Mouse (Mus musculus) splenic B cell, adult 2 months (primary cell): ENCODE results near the gene Gga1.

Source experiments
- DNase-seq: peaks from one replicate; pipeline ENCODE4 v3.0.0-alpha.2; 2011; ENCODE audit warnings: low read depth, low spot score
- H3K27me3 ChIP-seq: 2 replicates; pipeline ENCODE4 v1.6.1; 2012; ENCODE audit warnings: mild to moderate bottlenecking, low read length, moderate library complexity, mixed read lengths; ENCODE audit not compliant: control insufficient read depth, poor library complexity, insufficient read depth, severe bottlenecking
- H3K36me3 ChIP-seq: 2 replicates; pipeline ENCODE4 v1.6.1; 2012; ENCODE audit warnings: mild to moderate bottlenecking, low read length, moderate library complexity, mixed read lengths; ENCODE audit not compliant: control insufficient read depth, poor library complexity, insufficient read depth, severe bottlenecking

The Gga1 gene

DNA sequence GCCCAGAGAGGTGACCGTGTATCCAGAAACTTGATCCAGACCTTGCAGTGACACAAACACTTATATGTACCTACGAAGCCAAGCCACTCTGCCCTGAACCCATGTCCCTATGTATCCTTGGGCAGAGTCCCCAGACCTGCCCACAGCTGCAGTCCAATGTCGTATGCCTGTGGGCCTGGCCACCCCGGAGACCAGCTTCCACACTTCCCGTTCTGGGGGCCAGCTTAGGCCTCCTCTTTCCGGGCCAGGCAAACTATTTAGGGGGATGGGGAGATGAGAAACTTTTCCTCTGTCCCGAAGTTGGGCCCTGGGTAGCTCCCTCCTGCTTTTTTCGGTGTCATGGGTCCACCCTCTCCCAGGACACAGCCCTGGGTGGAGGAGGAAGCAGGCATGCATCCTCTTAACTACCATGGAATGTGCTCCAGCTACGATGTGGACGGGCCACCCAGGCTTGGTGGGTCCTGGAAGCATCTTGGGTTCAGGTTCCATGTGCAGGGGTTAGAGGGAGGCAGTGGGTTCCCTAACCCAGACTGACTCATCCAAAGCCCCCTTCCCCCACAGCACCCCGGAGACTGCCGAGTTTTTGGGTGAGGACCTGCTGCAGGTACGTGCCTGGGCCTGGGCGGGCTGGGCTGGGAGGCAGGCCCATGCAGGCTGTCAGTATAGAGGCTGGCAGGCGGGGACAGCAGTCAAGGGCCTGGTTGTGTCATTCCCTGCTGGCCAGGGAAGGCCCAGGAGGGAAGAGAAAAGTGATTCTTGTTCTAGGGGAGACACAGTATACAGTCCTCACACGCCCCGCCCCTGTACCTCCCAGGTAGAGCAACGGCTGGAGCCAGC, 23.8 kb downstream of the Gga1 start:
- Histone ChIP-seq H3K36me3 (peaks cover 4% of the 10 kb centered on the region), H3K27me3 (no peaks in the 10 kb centered on the region)
- no peak for DNase-seq

DNA sequence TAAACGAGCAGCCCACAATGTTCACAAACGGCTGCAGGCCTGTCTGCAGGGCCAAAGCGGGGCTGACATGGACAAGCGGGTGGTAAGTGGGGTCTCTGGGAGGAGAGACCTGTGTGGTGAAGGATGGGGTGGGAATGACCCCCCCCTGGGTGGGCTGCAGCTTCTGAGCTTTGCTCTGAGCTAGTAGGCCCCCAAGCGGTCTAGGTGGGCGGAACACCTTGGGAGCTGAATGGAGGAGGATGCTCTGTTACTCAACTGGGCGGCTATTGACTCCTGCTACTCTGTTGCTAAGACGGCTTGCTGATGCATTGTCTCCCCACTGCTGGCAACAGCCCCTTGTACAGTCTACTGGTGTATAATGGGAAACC, 24.4 kb downstream of the Gga1 start:
- H3K27me3 ChIP-seq, result no peaks in the 10 kb centered on the region
- DNase-seq, result no peak

DNA sequence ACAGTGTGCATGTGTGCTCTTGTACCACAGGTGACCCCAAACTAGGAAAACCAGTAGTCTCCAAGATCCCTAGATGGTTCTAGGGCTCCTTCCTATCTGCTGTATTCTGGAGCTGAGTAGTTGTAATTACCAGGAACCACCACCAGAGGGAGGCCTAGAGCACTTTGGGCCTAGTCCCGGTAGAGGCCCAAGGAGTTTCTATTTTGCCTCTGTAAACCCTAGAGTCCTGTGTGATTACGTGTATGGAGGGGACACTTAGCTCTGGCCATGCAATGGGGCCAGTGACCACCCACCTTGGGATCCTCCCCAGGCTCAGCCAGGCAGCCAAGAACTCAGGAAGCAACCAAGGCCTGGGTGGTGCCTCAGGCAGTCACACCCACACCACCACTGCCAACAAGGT, 26.3 kb downstream of the Gga1 start:
- no peaks in the 10 kb centered on the region for H3K27me3 ChIP-seq
- peak; percentile 87 for DNase-seq
- peaks cover 10% of the 10 kb centered on the region for H3K36me3 ChIP-seq

More for the DNA sequence above, 24.4 kb downstream of the Gga1 start:
- peaks cover 6% of the 10 kb centered on the region for H3K36me3 ChIP-seq

DNA sequence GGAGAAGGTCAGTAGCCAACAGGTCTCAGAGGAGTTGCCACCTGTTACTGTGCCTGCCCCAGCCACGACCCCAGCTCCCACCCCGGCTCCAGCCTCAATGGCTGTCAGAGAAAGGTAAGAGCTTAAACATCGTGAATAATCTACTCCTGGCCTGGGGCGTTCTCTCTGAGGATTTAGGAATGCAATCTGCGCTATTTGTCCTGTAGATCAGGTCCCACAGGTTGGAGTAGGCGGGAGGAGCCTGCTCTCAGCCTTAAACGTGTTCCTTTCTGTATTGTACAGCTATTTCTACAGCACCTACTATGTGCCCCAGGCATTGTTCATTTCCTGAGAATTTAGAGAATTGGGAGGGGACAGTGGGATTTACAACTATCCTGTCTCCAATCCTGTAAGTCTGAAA, 31.4 kb downstream of the Gga1 start:
- Histone ChIP-seq H3K27me3 (no peaks in the 10 kb centered on the region), H3K36me3 (peaks cover 16% of the 10 kb centered on the region)
- DNase-seq, result no peak

DNA sequence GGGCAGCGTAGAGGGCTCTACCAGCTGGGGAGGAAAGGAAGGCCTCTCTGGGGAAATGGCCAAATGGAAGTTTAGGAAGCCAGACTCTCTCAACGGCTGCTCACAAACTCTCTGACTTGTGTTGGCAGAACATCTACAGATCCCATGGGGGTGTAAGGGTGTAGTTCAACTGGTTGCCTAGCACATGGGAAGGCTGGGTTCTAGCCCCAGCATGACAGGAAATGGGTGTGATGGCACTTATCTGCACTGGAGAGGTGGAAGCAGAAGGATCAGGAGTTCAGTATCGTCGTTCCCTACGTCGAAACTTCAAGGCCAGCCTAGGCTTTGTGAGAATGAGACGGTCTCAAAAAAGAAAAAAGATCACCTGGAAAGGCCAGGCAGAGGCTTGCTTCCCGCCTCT, 32.0 kb downstream of the Gga1 start:
- no peak for DNase-seq
- H3K36me3 ChIP-seq, result peaks cover 16% of the 10 kb centered on the region
- H3K27me3 ChIP-seq, result no peaks in the 10 kb centered on the region

DNA sequence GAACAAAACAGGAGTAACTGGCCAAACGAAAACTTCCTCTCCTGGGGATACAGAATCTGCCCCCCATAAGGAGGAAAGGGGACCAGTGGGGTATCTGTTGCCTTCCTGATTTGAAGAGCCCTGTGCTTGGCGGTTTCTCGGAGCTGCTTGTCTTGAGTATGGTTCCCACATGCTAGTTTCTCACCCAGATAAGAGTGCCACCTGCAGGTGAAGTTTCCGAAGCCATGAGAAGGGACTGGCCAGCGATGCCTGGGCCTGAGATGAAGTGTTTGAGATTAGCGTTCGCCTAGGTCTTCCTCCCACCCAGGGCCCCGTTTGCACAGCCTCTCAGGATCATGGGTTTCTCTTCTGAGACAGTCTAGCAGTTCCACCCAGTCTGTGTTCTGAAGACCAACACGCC, 35.0 kb downstream of the Gga1 start:
- peaks cover 11% of the 10 kb centered on the region for H3K36me3 ChIP-seq
- DNase-seq, result peak; percentile 64
- no peaks in the 10 kb centered on the region for H3K27me3 ChIP-seq

DNA sequence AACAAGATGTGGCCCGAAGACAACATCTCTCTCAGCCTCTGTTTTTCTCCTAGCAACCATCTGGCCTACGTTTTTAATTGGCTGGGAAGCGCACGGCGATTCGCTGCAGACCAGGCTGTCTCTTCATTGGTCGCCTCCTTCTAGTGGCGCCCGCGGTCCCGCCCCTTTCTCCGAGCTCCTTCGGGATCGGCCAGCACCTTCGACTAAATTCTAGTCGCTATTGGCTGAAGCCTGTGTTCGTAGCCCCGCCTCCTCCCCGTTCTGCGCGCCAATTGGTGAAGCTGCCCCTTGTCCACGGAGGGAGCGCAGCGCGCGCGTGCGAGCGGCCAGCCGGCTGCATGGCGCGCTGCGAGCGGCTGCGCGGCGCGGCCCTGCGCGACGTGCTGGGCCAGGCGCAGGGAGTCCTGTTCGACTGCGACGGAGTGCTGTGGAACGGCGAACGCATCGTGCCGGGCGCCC, 36.7 kb downstream of the Gga1 start, which contains the start of gene Pdxp:
Gene Pdxp (plus strand): TSS at position 288 of the 459 bp plus-strand sequence.
- Histone ChIP-seq H3K36me3 (peaks cover 7% of the 10 kb centered on the region), H3K27me3 (no peaks in the 10 kb centered on the region)
- DNase-seq, result peak; percentile 97

DNA sequence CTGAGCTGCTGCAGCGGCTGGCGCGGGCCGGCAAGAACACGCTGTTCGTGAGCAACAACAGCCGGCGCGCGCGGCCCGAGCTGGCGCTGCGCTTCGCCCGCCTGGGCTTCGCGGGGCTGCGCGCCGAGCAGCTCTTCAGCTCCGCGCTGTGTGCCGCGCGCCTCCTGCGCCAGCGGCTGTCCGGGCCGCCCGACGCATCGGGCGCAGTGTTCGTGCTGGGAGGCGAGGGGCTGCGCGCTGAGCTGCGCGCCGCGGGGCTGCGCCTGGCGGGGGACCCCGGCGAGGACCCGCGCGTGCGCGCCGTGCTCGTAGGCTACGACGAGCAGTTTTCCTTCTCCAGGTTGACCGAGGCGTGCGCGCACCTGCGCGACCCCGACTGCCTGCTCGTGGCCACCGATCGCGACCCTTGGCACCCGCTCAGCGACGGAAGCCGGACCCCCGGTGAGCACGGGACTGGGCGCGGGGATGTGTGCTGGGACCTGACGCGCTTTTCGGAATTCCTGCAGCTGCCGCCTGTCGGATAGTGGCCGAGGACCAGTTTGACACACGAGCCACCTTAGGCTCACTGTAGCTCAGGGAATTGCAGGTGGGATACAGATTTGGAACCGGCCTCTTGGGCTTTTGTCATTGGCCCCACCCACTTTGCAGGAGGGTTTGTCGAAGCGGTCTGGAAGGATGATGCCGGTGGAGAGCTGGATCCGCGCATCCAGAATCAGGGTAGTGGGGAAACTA, 37.3 kb downstream of the Gga1 start:
- DNase-seq, result peak; percentile 23
- Histone ChIP-seq H3K36me3 (peaks cover 7% of the 10 kb centered on the region), H3K27me3 (no peaks in the 10 kb centered on the region)

DNA sequence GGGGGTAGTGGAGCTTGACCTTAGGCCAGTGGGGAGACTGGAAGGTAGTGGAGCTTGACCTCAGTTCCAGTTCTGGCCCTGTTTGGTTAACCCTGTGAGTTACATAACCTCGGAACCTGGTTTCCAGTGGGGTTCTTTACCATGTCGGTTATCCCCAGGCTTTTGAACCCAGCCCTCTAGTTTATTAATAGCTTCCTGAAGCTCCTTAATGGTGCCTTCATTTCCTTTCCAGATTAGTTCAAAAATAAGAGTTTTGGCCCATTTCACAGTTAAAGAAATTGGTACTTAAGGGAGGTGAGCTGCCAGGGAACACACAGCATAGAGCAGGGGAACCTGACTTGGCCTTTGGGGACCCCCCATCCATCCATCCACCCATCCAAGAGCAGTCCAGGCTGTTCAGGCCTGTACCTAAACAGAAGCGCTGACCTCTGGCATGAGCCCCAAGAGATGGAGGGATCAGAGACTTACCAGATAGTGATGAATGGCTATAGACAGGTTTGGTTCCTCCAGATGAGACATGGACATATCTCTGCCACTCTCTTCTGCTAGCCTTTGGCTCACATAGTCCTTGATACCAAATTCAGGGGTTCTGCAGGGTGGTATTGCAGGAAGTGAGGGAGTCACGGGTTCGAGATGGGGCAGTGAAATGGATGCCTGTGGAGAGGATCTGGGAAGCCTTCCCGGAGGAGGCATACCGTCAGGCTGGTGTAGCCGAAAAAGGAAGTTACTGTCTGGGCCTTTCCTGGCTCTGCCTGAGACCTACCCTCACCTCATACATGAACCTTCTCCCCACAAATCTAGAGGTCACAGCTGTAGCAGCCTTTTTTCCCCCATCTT, 38.1 kb downstream of the Gga1 start:
- no peak for DNase-seq
- no peaks in the 10 kb centered on the region for H3K27me3 ChIP-seq
- H3K36me3 ChIP-seq, result peaks cover 3% of the 10 kb centered on the region; the same call in 1 of the 2 replicates

DNA sequence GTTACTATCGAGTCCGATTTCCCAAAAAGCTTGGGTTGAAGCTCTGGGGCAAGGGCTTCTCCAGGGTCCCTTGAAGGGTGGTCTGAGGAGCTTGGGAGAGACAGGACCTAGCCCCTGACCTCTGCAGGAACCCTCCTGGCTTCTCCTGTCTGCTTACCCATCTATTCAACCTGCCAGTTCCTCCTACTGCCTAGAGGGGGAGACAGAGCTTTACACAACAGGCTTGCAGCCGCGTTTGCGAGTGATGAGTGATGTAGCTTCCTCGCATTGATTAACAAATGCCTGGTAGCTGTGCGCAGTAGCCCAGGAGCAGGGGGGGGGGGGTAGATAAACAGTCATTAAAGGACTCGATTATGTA, 38.6 kb downstream of the Gga1 start:
- DNase-seq, result peak; percentile 90
- no peaks in the 10 kb centered on the region; the same call in 1 of the 2 replicates for H3K36me3 ChIP-seq
- H3K27me3 ChIP-seq, result no peaks in the 10 kb centered on the region

DNA sequence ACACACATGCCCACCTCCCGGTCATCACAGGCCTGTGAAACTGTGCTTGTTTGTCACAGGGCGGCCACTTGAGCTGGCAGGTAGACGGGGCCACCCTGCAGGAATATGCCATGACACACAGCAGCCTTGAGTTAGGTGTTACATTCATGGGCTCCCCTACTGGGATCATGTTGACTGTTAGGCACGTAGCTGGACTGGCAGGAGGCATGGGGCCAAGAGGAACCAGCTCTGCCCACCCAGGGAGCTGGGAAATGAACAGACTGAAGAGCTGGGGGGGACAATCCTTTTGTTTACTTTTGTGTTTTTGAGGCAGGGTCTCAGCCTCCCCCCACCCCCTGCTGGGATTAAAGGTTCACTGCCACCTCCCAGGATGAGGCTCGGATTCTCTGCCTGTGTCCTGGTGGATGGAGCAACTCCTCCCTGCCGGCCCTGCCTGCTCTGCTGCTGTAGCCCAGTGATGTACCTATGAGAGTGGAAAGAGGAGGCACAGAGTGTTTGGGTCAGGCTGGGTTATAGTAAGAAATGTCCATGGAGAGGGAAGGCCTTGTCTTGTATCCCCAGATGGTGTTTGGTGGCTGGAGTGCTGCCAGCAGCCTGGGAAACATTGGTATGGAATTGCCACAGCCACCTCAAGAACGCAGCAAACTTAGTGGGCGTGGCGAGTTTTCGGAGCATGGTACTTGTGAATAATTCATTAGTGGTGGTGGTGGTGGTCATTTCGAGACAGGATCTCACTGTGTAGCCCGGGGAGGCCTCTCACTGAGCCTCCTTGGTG, 39.2 kb downstream of the Gga1 start:
- Histone ChIP-seq H3K27me3 (no peaks in the 10 kb centered on the region), H3K36me3 (no peaks in the 10 kb centered on the region; the same call in 1 of the 2 replicates)
- no peak for DNase-seq

DNA sequence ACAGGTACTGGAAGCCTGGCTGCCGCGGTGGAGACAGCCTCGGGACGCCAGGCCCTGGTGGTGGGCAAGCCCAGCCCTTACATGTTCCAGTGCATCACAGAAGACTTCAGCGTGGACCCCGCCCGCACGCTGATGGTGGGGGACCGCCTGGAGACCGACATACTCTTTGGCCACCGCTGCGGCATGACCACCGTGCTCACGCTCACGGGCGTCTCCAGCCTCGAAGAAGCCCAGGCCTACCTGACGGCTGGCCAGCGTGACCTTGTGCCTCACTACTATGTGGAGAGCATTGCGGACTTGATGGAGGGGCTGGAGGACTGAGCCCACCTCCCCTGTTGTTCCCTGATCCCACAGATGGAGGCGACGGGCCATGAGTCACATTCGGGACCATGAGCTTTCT, 41.1 kb downstream of the Gga1 start:
- DNase-seq, result no peak
- peaks cover 2% of the 10 kb centered on the region; the same call in 1 of the 2 replicates for H3K36me3 ChIP-seq
- no peaks in the 10 kb centered on the region for H3K27me3 ChIP-seq

DNA sequence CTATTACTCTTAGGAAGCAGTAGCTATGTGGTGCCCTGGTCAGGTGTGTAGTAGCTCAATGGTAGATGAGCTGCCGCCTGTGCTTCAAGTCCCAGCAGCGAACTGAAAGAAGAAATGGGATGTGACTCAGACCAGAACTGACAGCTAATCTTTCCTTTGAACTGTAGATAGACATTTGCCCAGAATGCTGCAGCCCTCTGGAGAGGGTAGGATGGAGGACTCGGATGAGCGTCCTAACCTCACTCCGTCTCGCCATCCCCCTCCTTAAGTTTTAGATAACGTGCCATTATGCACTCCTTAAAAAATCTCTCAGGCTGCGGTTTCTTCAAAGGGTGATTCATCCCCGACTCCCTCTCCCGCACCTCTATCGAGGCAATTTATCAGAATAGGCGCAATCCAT, 42.9 kb downstream of the Gga1 start:
- no peaks in the 10 kb centered on the region for H3K27me3 ChIP-seq
- DNase-seq, result no peak
- peaks cover 2% of the 10 kb centered on the region; the same call in 1 of the 2 replicates for H3K36me3 ChIP-seq

DNA sequence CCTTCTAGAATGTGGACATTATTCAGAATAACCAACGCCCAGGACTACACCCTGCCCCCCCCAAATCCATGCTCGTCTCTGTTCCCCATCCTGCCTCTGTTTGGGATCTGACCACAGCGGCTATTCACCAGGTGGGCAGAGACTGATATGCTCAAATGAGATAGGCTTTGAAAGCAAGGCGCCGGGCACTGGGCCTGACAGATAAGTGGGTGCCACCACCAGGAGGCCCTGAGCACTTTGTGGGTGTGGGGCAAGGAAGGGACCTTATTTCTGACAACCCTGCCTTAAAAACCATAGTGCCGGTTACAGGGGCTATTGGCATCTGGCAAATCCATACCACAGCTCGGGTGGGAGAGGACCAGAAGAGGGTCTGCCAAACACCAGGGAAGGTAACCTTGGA, 45.7 kb downstream of the Gga1 start:
- no peaks in the 10 kb centered on the region for H3K27me3 ChIP-seq
- DNase-seq, result no peak

More for the DNA sequence above, 45.7 kb downstream of the Gga1 start:
- peaks cover 2% of the 10 kb centered on the region; the same call in 1 of the 2 replicates for H3K36me3 ChIP-seq
